Mouse (Mus musculus) myocyte (in vitro differentiated cells): Measurements from ENCODE around the gene Neurog3.

ENCODE experiments used
- CEBPB ChIP-seq: IDR thresholded peaks from 2 replicates; pipeline ENCODE4 v1.6.1; 2011; ENCODE audit warnings: mild to moderate bottlenecking, moderate library complexity; ENCODE audit not compliant: poor library complexity, insufficient read depth, severe bottlenecking
- E2F4 ChIP-seq: IDR thresholded peaks from one replicate; pipeline ENCODE4 v1.6.1; 2011; ENCODE audit warnings: mild to moderate bottlenecking, control low read depth, moderate library complexity; ENCODE audit not compliant: insufficient read depth
- MAX ChIP-seq: IDR thresholded peaks from one replicate; pipeline ENCODE4 v1.6.1; 2011; ENCODE audit warnings: low read depth, mild to moderate bottlenecking, control low read depth
- MYOD1 ChIP-seq, 3 experiments: IDR thresholded peaks; one replicate each; pipeline ENCODE4 v1.6.1; 2011; ENCODE audit warnings: control low read depth in 2 of 3, low read depth in 2 of 3, mild to moderate bottlenecking in 2 of 3, moderate library complexity in 1 of 3; ENCODE audit not compliant: insufficient read length in 2 of 3, control insufficient read depth in 1 of 3
- MYOG ChIP-seq, 3 experiments: IDR thresholded peaks; one replicate each; pipeline ENCODE4 v1.6.1; 2011; ENCODE audit warnings: control low read depth in 2 of 3, low read depth in 2 of 3, mild to moderate bottlenecking in 2 of 3; ENCODE audit not compliant: insufficient read length in 2 of 3, control insufficient read depth in 1 of 3, insufficient read depth in 1 of 3
- POLR2A ChIP-seq: IDR thresholded peaks from one replicate; pipeline ENCODE4 v1.6.1; 2011; ENCODE audit warnings: low read depth, mild to moderate bottlenecking, control low read depth, moderate library complexity; ENCODE audit not compliant: insufficient read length
- POLR2AphosphoS2 ChIP-seq: IDR thresholded peaks from one replicate; pipeline ENCODE4 v1.6.1; 2011; ENCODE audit warnings: low read depth, control low read depth; ENCODE audit not compliant: insufficient read length
- TCF12 ChIP-seq: IDR thresholded peaks from one replicate; pipeline ENCODE4 v1.6.1; 2011; ENCODE audit warnings: mild to moderate bottlenecking, control low read depth; ENCODE audit not compliant: poor library complexity, insufficient read depth, severe bottlenecking
- USF1 ChIP-seq: IDR thresholded peaks from one replicate; pipeline ENCODE4 v1.6.1; 2011; ENCODE audit warnings: low read depth, mild to moderate bottlenecking, control low read depth, moderate library complexity

- no peak for TF ChIP-seq POLR2AphosphoS2
- no peak for TF ChIP-seq MAX
- no peak for TF ChIP-seq POLR2A
- TF ChIP-seq TCF12: no peak
- no peak for TF ChIP-seq CEBPB
- no peak for TF ChIP-seq USF1
- no peak for TF ChIP-seq MYOD1 (IDR thresholded peaks at IDR 0.05; ENCODE audit: control insufficient read depth in 1 of 3, insufficient read length in 2 of 3, low read depth in 2 of 3)
- no peak for TF ChIP-seq E2F4
- no peak for TF ChIP-seq MYOG (IDR thresholded peaks at IDR 0.05; ENCODE audit: control insufficient read depth in 1 of 3, insufficient read depth in 1 of 3, insufficient read length in 2 of 3, low read depth in 2 of 3)
These were observed 49.7 kb downstream of the Neurog3 start for GRCm38 (mm10) chr10:62182471-62183014.
